Mouse (Mus musculus) layer of hippocampus, postnatal 25 days (tissue): ENCODE data around the gene Col6a2. TPM values are rescaled to one million over a fixed set of nuclear protein-coding genes. Genes with fewer than 3 reads are reported as not detected.

Experiments
- DNase-seq, 2 experiments: peaks; one replicate each; pipeline ENCODE4 v3.0.0; 2022; ENCODE audit warnings: mixed read lengths in 2 of 2, low spot score in 1 of 2; ENCODE audit errors: extremely low spot score in 1 of 2
- total RNA-seq, 2 experiments: library from RNA; stranded (reverse); gene quantifications; 2 replicates each; pipeline ENCODE4 v1.2.3; 2021

Gene Col6a2
- total RNA-seq, 2 experiments from 2014 or later: 5.0 to 6.1 TPM

DNA sequence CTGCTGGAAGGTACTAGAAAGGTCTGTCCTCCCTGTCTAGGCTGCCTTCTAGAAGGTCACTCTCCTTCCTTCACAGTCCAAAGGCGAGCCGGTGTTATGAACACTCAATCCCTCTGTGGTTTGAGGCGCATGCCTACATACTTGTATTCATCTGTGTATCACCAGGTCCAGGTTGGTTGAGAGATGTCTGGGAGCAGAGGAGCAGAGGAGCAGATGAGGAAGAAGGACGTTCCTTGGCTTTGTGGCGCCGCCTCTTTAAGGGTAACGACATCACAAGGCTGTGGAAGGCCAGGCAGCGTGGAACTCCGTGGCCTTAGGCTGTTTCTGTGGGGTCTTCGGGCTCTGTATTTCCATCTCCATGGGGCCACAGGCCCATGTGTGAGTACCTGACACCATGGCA lies 61.5 kb downstream of the Col6a2 start, which contains the start of gene Spatc1l:
Spatc1l (plus strand) TSS at position 301 of the 400 bp plus-strand sequence.
- no peak for DNase-seq

DNA sequence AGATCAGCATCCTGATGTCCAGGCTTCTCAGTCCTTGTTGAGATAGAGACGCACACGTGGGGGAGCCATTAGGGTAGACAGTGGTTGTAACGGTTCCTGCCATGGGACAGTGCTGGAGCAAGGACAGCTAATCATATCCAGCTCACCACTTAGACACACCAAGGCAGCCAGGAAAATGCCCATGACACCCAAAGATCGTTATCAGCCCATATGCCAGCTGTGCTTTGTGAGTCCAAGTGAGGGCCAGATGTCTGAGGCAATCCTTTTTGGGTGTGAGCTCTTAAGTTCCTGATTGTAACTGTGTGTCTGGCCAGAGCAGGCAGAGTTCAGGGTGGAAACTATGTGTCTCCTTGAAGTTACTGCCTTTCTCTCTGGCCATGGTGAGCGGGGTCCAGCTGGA lies 69.4 kb downstream of the Col6a2 start:
- no peak for DNase-seq

DNA sequence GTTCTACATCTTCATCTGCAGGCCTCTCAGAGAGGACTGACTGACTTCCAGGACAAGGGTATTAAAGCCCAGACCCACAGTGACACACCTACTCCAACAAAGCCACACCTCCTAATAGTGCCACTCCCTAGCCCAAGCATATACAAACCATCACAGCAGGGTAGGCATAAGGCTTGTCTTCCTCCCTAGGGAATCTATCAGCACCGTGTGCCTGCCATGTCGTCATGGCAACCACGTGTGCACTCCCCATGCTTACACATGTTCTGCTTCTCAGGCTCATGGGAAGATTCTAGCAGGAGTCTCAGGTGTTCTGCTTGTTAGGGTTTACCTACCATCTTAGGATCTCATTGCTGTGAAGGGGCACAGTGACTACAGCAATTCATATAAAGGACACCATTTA lies 71.9 kb downstream of the Col6a2 start:
- DNase-seq: no peak

DNA sequence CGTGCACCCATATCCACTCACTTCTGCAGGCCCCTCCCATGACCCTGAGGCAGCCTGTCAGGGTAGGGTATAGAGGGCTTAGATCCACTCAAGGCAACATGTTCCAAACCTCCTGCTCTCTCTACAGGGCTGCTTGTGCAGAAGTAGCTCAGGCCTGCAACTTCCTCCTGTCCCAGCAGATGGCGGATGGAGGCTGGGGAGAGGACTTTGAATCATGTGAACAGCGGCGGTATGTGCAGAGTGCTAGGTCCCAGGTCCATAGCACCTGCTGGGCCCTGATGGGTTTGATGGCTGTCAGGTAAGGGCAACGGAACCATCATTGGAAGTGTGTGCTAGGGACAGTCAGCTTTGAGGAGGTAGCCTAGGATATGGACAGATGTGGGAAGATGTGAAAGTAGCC lies 73.0 kb downstream of the Col6a2 start:
- no peak for DNase-seq

DNA sequence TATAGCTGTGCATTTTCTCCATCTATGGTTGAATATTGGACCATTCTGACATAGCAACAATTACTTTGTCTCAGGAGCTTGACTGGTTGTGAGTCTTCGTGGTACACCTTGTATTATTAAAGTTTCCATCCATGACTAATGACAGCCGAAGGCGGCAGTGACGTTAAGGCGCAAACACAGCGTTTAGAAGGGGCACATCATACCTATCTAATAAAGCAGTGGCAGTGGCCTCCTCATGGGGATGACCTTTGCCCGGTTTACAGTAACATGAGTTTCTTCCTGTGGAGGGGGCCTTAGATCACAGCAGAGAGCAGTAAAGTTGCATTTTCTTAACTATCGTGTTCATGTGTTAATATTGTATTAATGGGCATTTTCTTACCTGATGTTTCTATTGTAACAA lies 75.2 kb downstream of the Col6a2 start:
- DNase-seq: no peak

DNA sequence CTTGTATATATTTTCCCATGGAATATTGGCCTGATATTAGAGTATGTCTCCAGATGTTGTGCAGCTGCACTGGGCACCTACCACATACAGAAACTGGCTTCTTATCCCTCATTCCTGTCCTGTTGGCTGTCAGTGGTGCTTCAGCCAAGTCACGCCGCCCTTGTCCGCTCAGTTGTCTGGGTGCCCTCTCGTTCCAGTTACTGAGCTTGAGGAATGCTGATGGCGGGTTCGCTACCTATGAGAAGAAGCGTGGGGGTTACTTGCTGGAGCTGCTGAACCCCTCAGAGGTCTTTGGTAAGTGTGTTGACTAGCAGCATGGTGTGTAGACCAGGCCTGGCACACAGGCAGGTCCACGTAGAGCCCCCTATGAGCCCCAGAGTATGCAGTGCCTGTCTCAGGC lies 76.9 kb downstream of the Col6a2 start:
- DNase-seq: no peak

Other genes starting within 250 kb of the Col6a2 start
- gene AC141477.1, start 183.2 kb downstream of the Col6a2 start, total RNA-seq: not detected
- gene Pcnt, start 180.8 kb downstream of the Col6a2 start, total RNA-seq: 10 to 100 TPM; 17.1 to 20.8 TPM
- not detected for gene 2610028H24Rik, start 174.5 kb downstream of the Col6a2 start, total RNA-seq
- gene Mcm3ap, start 154.7 kb downstream of the Col6a2 start, total RNA-seq: 10 to 100 TPM; 50.8 to 54.8 TPM
- 1 to 10 TPM; 4.3 TPM for gene Ybey, start 154.5 kb downstream of the Col6a2 start, total RNA-seq
- gene Lss, start 92.0 kb downstream of the Col6a2 start, total RNA-seq: 10 to 100 TPM; 48.1 to 48.7 TPM
- not detected for gene Spatc1l, start 61.4 kb downstream of the Col6a2 start, total RNA-seq
- not detected for gene Ftcd, start 48.0 kb downstream of the Col6a2 start, total RNA-seq
- gene Col6a1, start 102.5 kb upstream of the Col6a2 start, total RNA-seq: 10 to 100 TPM; 16.6 to 19.7 TPM